Mouse (Mus musculus) thymus, adult 2 months (tissue): ENCODE data around the gene Abhd12b.

Experiments
- CTCF ChIP-seq: fragments of 200-500 bp; IDR thresholded peaks from 2 replicates; pipeline ENCODE4 v1.5.1; 2012; ENCODE audit warnings: mild to moderate bottlenecking, control low read depth, low read length, moderate library complexity, borderline replicate concordance; ENCODE audit not compliant: control insufficient read depth, poor library complexity, insufficient read depth; ENCODE audit errors: extremely low read depth
- POLR2A ChIP-seq: fragments of 200-500 bp; IDR thresholded peaks from 2 replicates; pipeline ENCODE4 v1.6.1; 2012; ENCODE audit warnings: mild to moderate bottlenecking, low read length, control low read depth, moderate library complexity; ENCODE audit not compliant: control insufficient read depth, poor library complexity, insufficient read depth; ENCODE audit errors: extremely low read depth

GRCm38 (mm10) chr12:70119552-70119951 lies 34.4 kb upstream of the Abhd12b start:
- no peak for TF ChIP-seq CTCF
- no peak for TF ChIP-seq POLR2A
